Mouse (Mus musculus) monocyte, adult 59 days (primary cell): Measurements from ENCODE around the gene Pik3c2b. TPM values are rescaled to one million over a fixed set of nuclear protein-coding genes. Genes with fewer than 3 reads are reported as not detected.

Experiments
- total RNA-seq, 2 experiments: library from RNA; stranded (reverse); gene quantifications; one replicate each; pipeline ENCODE4 v1.2.4; 2023

The Pik3c2b gene
- 1 to 10 TPM; 1.0 to 1.4 TPM for total RNA-seq

GRCm38 (mm10) chr1:133045011-133045860 is at the start of gene Pik3c2b:
Gene Pik3c2b, plus strand, starts transcription at chr1:133045667.

DNA sequence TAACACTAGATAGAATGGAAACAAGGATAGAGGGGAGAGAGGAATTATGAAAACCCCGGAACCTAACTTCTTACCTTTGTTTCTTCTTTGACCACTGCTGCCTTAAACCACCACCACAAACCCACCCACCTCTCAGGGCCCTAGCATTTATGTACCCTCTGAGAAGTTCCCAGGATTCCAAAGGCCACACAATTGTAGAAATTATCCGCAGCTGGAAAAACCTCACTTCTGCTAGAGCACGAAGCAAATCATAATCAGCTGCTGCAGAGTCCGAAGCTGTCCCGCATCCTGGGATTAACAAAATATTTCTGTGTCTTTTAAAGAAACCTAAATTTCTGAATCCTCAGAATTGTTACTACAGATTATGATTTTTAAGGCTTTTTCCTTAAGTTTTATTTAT is 15.0 kb upstream of the Pik3c2b start, which contains the start of gene Mdm4:
Mdm4 (minus strand) TSS at position 101 of the 400 bp plus-strand sequence.

GRCm38 (mm10) chr1:133130638-133131560 is 85.4 kb downstream of the Pik3c2b start, which contains the start of gene Ppp1r15b:
Gene Ppp1r15b, plus strand, starts transcription at chr1:133131143.

Other genes starting within 250 kb of the Pik3c2b start
- gene Lrrn2, start 165.4 kb upstream of the Pik3c2b start, total RNA-seq: not detected
- 100 to 1,000 TPM; 136 to 137 TPM for gene Mdm4, start 15.1 kb upstream of the Pik3c2b start, total RNA-seq
- gene Ppp1r15b, start 85.5 kb downstream of the Pik3c2b start, total RNA-seq: 100 to 1,000 TPM; 195 to 213 TPM
- gene Plekha6, start 118.5 kb downstream of the Pik3c2b start, total RNA-seq: 10 to 100 TPM; 11.0 to 14.5 TPM